Mouse (Mus musculus): Measurements from ENCODE around the gene Kcnk4.

Kcnk4 gene

DNA sequence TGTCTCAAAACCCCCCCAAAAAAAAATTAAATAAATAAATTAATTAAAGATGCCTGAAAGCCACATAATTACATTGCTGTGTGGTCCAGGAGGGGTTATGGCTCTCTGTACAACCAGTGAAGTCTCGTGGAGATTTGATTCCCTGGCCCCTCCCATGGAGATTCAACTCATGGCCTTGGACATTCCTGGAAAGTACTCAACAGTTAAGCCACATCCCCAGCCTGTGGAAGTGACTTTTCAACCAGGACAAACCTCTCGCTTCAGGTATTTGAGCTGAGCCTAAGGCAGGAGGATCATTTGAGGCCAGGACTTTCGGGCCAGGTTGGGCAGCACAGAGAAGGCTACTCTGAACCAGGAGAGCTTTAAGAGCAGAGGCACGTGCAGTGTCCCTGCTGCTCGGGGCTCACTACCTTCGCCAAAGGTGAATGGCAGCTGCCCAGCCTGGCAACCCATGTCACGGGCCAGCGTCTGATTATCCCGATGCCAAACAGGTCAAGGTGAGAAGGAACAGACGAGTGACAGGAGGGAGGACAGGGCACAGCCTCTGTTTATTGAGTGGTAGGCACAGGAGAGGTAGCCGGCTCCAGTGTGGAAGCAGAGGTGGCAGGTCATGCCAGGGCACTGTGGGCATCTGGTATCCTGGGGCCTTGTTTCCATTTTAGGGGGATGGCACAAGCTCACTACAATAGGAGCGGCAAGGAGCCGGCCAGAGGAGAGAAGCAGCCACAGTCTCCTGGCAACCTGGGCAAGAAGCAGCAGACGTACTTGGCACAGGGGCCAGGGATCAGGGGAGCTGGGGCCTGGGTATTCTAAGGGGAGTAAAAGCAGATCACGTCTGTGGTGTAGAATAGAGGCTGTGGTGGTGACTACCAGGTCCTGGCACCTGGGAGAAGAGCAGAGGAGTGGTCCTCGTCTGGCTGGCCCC is 3.5 kb upstream of the Kcnk4 start:
- DNase-seq (ENCODE audit: low read depth, low spot score): no peak

DNA sequence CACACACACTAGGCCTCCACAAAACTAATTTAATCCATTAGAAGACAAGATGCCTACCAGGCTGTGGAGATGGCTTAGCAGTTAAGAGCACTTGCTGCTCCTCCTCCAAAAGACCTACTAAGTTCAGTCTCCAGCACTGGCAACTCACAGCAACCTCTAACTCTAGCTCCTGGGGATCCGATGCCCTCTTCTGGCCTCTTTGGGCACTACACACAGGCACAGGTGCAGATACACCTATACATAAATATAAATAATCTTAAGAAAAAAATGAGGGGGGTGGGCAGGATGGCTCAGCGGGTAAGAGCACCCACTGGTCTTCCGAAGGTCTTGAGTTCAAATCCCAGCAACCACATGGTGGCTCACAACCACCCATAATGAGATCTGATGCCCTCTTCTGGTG is 2.0 kb upstream of the Kcnk4 start:
- DNase-seq (ENCODE audit: low read depth, low spot score): no peak

DNA sequence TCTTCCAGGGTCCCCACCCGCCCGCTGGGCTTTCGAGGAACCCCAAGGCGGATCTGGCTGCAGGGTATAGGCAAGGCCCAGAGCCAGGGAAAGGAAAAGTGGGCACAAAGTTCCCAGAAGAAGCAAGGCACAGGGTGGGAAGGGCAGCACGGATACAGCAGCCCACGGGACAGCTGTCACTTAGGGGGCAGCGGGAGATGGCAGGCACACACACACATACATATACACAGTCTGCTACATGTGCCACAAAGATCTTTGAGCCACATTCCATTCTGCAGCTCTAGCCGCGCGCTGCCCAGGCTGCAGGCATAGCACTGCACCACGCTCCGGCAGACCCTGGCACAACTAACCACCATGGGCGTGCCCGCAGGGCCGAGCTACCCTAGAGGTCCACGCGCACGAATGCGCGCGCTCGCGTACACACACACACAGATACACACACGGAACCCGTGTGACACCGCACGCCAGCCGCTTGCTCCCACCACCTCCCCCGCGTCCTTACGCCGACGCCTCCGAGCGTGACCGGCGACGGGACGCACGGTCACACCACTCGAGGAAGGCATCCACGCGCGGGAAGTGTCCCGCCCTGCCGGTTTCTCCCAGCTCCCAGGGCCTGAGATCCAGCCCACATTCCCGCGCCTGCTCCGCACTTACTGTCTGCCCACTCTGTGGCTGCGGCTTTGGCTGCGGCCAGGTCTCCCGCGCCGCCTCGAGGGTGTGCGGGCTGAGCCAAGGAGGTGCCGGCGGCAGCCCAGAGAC is 700 bp downstream of the Kcnk4 start:
- DNase-seq (ENCODE audit: low read depth, low spot score): no peak

DNA sequence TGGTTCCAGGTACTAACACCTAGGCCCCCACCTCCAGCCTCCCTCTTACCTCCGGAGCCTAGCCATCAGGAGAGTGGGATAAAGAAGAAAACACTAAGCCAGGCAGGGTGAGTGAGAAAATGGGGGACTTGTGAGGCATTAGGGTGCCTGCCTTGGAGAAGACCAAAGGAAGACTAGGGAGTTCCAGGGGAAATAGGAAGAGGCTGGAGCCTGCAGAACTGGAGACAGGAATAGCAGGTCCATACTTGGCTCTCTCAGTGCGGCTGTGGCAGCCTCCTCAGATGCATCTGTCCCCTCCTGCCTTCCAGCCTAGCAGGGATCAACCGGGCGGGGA is 1.2 kb downstream of the Kcnk4 start:
- no peak for DNase-seq (ENCODE audit: low read depth, low spot score)

DNA sequence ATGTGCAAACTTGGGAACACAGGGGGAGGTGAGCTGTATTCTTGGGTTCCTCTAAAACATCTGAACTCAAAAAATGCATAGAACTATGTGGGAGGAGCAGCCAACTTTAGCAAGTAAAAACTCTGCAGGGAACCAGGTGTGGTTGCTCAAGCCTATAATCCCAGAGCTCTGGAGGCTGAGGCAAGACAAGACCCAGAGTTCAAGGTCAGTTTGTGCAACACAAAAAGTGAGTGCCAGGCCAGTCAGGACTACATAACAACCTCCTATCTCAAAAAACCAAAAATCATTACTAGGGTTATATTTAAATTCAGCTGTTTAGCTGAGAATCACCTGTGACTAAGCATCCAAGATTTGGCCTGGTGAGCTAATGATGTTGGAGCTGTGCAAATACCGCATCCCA is 2.3 kb downstream of the Kcnk4 start:
- DNase-seq (ENCODE audit: low read depth, low spot score): no peak

DNA sequence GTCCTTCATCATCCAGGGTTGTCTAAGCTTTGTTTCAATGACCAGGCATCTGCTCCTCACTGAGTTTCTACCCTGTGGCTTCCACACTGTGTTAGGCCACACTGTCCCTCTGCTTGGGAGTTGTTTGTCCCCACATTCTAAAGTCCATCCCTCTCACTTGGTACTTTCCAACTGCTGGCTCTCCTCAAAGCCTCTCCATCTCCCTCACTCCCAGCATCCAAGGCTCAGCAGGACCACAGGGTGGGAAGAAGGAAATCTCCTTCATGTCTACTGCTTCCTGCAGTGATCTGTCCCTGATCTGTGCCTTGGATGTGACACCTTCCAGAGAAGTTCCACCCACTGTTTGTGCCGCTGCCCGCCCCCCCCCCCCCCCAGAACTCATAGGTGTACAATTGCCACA is 3.3 kb downstream of the Kcnk4 start:
- DNase-seq (ENCODE audit: low read depth, low spot score): no peak

DNA sequence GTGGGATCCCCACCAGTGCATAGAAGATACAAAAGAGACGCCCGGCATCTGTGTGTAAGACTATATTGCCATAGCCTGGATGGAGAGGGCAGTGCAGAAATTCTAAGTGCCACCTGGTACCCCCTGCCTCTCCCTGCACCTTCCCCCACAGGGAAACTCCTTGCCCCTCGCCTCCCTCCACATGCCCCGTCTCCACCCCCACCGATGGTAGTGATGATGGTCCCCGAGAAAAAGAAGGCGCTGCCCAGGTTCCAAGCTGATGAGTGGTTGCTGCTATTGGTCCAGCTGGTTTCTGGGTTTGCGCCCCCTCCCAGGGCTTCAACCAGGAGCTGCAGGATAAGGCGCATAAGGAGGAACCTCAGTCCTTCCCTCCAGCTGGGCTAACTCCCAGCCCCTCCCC is 6.2 kb downstream of the Kcnk4 start:
- DNase-seq (ENCODE audit: low read depth, low spot score): no peak

DNA sequence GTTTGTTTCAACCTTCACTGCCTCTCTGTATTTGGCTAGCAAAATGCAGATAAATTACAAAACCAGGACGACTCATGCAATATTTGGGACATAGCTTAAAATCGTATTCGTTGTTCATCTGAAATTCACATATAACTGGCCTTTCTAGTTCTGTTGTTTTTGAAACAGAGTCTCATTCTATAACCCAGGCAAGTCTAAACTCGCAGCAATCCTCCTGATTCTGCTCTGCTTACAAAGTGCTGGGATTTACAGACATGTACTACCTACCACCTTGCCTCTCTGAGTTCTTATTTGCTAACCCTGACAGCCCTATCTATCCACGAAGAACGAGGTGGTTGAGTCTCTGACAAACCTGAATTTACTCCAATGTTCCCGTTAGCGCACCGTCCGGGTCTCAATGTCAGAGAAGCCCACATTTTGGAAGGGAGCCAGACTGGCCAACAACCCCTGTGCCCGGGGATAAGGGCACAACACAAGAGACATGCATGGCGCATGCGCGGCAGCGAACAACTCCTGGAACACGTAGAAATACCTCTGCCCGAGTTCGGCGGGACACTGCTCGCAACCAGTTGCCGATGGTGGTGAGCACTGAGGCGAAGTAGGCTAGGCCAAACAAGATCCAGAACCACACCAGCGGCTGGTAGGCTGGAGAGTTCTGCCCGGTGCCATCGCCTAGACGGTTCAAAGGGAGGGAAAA is 7.6 kb downstream of the Kcnk4 start:
- DNase-seq (ENCODE audit: low read depth, low spot score): no peak

DNA sequence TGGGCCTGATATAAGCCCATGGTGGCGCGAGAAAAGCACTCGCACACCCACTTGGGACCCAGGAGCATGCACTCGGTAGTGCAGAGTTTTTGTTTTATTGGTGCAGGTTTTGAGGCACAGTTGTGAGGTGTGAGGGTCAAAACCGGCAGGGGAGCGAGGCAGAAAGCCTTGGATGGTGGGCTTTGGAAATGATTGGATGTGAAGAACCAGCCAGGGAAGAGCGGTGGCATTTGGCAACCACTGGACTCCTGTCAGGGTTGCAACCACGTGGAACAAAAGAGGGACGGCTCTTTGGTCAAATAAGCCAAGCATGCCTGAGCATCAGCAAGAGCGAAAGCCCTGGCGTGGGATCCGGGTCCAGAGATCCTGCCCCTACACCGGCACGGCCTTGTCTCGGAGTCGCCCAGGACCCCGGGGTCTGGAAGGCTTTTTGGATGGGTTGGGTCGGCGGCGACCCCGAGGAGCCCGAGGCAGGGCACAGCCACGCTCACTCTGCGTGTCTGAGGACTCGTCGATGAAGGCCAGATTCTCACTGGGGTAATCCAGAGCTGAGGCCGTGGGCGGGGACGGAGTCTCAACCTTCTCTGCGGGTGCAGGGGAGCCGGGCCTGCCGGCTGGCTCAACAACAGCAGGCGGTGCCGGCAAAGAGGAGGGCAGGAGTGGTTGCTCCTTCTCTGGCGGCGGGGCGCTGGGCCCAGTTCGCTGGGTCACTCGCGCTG is 8.5 kb downstream of the Kcnk4 start:
- DNase-seq (ENCODE audit: low read depth, low spot score): no peak

DNA sequence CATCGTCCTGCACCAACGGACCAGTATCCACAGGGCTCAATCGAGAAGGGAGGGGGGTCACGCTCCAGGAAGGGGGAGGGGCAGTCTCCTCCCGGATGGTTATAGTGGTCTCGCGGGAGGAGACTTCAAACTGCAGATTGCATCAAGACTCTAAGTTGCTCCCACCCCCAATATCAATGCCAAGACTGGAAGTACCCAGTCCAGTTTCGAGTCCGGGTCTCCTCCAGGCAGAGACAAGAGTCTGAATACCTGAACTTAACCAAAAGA is 9.1 kb downstream of the Kcnk4 start, which contains the start of gene Catsperz:
Catsperz (minus strand) TSS at position 74 of the 267 bp plus-strand sequence.
- DNase-seq (ENCODE audit: low read depth, low spot score): no peak

DNA sequence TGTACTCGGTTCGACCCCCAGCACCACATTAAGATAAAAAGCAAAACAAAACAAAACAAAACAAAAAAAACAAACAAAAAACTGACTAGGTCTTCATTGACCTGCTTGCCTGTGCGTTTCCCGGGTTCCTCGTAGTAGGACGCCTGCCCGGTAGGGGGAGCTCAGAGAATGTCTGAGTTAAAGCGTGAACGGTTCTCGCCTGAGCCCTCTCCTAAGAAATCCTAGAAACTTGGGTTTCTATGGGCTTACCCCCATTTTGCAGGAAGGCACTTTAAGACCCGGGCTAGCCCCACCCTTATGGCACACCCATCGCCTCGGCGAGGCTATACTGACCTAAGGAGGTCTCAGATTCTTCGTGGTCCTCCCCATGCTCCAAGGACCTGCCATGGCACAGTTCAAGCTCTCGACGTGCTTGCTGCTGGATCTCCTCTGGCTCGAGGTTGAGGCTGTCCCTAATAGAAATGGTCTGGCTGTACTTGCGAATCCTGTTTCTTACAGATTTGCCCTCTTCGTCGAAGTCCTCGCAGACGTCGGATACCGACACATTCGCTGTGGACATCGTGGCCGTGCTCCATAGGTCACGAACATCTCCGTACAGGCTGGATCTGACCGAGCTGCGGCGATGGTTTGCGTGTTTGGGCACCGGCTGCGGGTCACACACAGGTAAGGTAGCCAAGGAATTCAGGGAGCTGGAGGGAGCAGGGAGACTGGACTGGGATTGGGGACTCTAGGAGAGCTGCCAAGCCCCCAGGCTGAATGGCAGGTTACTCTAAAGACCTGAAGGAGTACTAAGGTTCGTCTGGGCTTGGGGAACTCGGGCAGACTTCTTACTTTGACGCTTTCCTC is 9.6 kb downstream of the Kcnk4 start:
- no peak for DNase-seq (ENCODE audit: low read depth, low spot score)

DNA sequence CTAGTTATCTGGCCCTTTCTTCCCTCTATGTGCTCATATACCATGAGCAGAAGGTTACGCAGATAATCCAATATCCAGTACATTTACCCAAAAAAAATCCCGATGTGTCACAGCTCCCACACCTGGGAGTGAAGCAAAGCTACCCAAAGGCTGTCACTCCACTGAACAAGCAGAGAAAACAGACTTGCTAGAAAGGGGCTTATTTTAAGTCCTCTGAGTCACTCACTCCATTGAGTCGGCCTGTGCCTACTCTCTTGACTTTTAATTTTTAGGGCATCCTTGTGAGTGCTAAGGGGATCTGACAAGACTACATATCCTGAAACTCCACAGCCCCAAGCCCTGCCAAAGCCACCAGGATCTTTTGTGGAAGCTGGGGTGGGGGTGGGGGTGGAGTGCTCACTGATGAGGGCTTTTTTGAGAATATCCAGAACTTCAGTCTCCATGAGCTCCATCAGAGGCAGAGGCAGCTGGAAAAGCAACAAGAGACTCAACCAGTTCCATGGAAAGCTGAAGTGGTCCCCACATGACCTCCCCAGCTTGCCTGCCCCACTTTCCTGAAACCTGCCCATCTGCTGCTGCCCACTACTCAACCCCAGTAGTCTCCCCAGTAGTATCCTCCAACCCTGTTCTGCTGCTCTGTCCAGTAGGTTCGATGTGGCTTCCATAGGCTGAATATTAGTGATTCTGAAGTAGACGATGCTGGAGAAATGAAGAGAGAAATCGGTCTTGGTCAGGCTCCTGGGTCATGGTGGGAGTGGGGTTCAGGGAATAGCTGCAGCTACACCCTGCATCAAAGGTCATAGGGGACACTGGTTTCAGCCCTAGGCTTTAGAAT is 11.2 kb downstream of the Kcnk4 start:
- DNase-seq (ENCODE audit: low read depth, low spot score): no peak

DNA sequence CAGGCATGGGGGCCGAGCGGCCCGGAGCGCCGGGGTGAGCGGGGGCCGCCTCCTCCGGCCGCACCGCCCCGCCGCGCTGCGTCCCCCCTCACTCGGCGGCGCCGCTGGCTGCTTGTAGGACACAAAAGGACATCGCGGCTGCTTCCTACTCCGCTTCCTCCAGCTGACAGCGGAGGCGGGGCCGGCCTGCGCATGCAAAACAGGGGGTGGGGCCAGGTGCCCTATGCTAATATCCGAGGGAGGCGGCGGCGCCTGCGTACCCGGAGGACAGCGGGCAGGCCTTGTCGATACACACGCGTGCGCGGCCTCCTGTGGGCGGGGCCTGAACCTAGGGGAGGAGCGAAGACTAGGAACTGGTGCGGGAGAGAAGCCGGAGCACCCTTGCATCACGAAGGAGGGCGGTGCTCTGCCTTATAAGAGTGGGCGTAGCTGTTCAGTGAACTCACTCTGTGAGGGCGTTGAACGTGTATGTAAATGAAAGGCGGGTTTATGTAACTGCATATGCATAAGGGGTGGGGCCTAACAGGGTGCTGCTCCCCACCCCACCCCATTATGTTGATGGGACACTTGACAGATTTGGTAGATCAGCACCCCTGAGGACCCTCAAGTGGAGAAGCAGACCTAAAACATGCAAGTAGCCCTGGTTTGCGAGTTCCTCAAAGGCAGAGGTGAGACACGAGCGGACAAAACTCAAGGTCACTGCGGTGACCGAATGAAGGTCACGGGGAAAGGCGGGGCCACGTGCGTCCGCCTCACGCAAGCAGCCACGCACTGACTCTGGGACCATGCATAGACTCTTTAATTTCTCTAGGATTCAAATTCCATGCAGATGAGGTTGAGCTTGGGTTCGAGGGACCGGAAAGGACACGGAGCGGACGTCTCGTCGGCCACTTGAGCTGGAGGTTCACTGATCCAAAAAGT is 12.4 kb downstream of the Kcnk4 start, which contains the start of gene Esrra:
Esrra (minus strand) TSS at position 167 of the 921 bp plus-strand sequence.
- DNase-seq (ENCODE audit: low read depth, low spot score): peak; percentile 100

DNA sequence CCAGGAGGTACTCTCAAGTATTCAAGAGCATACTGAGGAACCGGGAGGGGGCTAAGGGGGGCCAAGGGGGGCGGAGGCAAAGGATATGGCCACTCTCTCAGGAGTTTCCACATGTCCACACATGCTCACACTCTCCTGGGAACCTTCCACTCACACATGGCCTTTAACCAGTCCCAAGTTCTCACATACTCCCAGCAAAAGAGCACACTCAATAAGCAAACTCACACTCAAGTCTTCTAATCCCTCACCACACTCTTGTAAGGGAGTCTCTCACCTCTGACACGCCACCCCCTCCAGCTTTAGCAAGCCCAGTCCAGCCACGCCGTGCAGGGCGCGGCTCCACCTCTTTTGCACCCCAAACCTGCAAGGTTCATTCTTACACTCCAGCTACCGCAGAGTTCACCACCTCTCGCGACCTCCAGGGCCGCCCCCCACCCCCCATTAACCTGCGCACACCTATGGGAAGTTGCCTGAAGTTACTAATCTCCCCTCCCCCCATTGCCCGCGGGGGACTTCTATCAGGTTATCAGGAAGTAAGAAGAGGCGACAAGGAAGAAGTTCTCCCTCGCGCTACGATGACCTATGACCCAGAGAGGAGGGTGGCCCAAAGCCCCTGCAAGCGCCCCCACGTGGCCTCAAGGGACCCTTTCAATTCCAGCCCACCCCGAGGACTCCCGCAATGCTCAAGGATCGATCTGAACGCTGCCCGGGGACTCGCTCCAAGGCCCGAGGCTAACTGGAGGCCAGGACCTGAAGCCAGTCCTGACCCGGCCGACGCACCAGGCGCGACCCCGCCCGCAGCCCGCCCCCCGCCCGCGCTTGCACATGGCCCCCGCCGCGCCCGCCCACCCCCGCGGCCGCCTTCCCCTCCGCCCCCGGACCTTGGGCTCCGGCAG is 13.3 kb downstream of the Kcnk4 start:
- no peak for DNase-seq (ENCODE audit: low read depth, low spot score)

DNA sequence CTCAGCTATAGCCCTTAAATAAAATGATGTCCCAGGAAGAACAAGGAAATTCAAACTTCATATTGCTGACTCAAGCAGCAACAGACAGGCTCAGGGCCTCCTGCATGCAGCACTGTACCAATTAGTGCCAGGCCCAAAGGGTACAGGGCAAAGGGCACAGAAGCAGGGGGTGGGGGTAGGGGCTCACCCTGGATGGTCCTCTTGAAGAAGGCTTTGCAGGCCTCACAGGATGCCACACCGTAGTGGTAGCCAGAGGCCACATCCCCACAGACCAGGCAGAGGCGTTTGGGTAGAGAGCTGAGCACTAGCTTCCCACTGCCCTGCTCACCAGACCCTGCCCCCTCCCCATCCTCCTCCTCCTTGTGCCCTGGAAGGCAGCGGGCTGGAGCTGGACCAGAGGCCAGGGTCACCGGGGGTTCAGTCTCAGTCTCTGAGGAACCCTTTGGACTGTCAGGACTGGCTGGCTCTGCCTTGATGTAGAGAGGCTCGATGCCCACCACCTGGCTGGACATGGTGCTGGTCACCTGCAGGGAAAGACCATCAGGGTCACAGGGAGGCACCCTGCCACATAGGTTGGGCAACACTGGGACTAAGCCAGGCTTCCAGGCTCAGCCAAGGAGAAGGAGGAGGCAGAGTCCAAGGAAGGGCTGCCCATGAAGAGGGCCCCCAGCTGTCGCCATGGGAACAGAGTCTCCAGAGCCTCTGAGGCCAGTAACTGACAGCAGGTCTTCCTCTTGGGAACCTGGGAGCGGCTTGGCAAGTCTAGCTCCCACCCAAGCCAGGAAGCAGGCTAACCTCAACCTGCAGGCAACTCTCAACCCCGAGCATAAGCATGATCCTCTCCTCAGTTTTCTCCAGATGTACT is 14.2 kb downstream of the Kcnk4 start:
- no peak for DNase-seq (ENCODE audit: low read depth, low spot score)

DNA sequence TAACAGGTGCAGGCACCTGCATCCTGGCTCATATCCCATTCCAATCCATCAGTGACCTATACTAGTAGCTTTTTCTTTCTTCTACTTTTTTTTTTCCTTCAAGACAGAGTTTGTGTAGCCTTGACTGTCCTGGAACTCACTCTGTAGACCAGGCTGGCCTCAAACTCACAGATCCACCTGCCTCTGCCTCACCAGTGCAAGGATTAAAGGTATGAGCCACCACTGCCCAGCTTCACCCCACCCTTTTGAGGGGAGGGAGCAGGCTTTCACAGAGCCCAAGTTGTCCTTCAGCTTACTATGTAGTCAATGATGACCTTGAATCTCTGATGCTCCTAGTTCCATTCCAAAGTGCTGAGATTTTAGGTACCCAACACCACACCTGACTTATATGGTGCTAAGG is 14.9 kb downstream of the Kcnk4 start:
- no peak for DNase-seq (ENCODE audit: low read depth, low spot score)

DNA sequence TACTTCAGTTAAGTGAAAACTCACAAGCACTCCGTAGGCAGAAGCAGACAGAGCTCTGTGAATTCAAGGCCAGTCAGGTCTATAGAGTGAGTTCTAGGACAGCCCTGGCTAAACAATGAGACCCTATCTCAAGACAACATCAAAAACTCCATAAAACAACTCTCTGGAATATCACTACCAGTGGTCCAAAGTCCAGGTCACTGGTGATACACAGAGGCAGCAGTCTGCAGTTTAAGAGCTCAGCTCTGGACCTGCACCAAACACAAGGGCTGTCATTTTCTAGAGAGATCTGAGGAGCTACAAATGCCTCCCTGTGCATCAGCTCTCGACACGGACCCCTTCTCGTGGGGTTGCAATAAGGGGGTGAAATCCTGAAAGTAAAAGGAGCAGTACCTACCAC is 16.0 kb downstream of the Kcnk4 start:
- DNase-seq (ENCODE audit: low read depth, low spot score): no peak

Data from embryo, embryonic 11.5 days (tissue).